Mouse (Mus musculus): ENCODE data around the gene Foxf1.

Foxf1 gene

GRCm38 (mm10) chr8:121082218-121083092, 1.7 kb upstream of the Foxf1 start:
- DNase-seq (ENCODE audit: low read depth, low spot score): peak; percentile 63

DNA sequence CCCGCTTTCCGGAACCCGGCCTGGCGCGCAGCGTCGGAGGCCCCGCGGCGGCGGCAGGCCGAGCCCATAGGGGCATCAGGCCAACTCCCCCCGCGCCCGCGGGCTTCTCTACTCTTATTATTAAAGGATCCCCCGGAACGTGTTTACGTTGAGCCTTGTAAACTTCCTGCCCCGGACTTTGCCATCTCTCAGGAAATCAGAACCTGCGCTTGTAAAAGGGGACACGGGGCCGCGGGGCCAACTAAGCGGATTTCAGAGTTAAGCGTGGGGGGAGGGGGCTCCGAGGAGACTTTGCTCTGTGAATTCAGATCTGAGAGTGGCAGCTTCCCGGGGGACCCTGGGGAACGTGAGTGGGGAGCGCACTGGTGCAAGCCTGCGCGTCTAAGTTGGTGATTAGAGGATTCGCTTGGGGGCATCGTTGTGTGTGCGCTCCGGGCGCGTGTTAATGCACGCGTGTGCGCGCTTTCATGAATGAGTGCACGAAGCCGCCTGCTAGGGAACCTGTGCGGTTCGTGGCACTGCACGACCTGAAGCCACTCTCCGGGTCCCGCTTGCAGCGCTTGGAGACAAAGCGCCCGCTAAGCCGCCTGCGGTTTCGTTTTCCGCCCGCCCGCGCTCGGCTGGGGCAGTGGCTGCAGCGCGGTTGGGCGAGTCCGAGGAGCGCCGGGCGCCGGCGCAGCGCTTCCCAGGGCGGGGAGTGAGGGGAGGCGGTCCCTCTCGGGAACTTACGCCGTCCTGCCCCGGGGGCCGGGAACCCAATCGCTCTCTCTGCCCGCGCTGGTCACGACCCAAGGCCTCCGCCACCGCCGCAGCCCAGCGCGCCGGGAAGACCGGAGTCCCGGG, 872 bp upstream of the Foxf1 start:
- DNase-seq (ENCODE audit: low read depth, low spot score): peak; percentile 90

DNA sequence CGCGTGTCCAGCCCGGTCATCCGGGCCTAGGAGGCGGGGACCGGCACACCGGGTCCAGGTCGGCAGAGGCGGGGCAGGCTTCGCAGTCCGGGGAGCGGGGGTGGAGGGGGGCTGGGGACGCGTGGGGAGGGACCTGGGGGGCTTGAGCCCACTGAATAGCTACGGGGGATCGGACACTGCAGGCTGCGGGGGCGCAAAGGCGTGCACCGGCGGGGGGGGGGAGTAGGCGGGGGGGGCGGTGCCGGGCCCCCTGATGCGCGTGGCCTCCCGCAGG, 313 bp upstream of the Foxf1 start:
- DNase-seq (ENCODE audit: low read depth, low spot score): no peak

GRCm38 (mm10) chr8:121085011-121085410, 825 bp downstream of the Foxf1 start:
- DNase-seq (ENCODE audit: low read depth, low spot score): no peak

DNA sequence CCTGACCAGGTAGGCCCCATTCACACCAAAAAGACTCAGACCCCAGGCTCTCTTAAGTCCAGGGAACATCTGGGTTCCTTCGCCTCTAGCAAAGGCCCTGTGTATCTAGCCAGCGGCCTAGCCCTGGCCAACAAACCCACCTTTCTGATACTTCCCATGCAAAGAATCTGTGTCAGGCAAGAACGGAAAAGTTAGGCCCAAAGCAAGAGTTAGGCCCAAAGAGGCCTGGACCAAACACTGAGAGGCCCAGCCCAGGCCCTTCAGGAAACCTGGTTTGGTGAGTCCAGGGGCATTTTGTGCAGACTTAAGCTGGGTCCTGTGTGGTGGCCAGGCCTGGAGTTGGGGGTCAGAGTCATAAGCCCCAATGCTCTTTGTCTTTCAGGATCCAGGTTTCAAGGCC, 1.4 kb downstream of the Foxf1 start:
- DNase-seq (ENCODE audit: low read depth, low spot score): no peak

DNA sequence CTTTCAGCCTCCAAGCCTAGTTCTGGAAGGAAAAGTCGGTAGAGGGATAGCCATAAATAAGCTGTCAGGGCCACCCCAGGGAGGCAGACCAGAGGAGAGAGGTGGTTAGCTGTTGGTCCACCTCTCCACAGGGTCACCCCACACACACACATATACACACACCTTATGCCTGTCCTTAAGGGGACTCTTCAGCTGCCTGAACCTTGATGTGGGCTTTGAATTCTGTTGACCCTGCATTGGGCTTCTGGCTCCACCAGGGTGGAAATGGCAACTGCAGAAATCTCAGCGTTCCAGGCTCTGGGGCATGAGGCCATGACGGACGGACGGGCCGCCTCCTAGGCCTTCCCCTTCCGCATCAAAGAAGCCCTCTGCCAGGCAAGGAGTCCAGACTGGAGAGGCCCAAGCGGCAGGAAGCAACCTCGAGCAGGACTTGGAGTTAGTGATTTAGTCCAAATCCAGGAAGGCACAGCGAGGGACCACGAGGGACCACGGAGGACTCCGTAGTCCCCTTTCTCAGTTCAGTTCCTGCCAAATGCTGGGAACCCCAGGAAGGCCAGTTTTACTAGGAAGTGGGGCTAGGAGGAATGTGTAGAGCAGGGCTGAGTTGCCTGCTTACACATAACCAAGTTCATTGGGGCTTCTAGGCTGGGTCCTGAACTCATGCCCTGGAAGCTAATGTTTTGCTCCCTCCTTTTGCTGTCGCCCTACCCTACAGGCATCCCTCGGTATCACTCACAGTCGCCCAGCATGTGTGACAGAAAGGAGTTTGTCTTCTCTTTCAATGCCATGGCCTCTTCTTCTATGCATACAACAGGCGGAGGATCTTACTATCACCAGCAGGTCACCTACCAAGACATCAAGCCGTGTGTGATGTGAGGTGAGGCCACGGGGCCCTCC, 2.1 kb downstream of the Foxf1 start:
- no peak for DNase-seq (ENCODE audit: low read depth, low spot score)

- DNase-seq (ENCODE audit: low read depth, low spot score): no peak
Observed at GRCm38 (mm10) chr8:121088281-121088680, 4.1 kb downstream of the Foxf1 start.

- DNase-seq (ENCODE audit: low read depth, low spot score): no peak
Observed at GRCm38 (mm10) chr8:121088871-121089630, 4.9 kb downstream of the Foxf1 start.

GRCm38 (mm10) chr8:121089631-121090380, 5.6 kb downstream of the Foxf1 start:
- no peak for DNase-seq (ENCODE audit: low read depth, low spot score)

DNA sequence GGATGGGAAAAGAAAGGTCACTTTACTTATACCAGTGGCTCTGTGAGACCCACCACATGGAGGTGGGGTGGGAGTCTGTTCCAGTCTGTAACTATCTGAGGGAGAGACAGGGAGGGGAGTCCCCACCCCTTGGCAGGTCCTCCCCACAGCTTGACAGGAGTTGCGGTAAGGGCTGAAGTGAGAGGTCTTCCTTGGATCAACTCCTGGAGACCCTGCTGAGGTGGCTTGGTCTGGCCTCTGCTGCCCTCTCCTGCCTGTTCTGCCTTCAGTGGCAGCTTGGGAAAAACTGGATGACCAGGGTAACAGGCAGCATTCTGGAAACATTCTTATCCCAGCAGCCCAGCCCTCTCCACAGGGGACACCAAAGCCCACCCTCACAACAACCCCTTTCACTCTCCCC, 6.5 kb downstream of the Foxf1 start:
- no peak for DNase-seq (ENCODE audit: low read depth, low spot score)

GRCm38 (mm10) chr8:121092141-121092540, 8.0 kb downstream of the Foxf1 start:
- no peak for DNase-seq (ENCODE audit: low read depth, low spot score)

DNA sequence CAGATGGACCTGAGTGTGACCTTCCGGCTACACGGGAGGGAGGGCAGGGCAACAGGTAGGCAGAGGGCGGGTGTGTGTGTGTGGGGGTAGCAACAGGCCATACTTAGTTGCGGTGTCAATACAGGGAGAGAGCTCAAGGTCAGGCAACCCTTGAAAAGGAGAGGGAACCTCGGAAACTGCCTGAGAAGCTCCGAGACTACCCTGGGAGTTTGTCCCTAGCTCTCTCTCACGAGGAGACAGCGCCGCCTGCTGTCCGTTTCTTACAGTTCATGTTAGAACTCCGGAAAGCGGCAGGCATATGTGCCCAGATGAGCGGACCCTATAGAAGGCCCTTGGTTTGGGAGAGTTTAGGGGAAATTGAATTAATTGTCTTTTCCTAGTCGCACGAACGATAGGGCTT, 8.4 kb downstream of the Foxf1 start:
- DNase-seq (ENCODE audit: low read depth, low spot score): peak; percentile 90

DNA sequence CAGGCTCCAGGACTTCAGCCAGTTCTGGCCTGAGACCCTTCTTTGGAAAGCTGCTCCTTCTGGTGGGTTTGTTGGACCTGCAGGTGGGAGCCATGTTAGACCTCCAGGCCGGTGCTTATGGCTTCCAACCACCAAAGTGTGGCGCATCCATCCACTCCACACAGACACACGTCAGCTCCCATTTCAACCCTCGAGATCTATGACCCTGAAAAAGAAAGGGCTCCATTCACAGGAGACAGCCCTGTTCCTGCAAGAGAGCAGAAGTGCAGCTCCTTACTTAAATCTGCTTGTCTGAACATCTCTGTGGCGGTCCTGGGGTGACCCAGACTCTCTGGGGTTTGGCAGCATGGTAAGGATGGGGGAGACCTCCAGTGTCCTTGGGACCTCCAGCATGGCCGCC, 9.3 kb downstream of the Foxf1 start:
- no peak for DNase-seq (ENCODE audit: low read depth, low spot score)

- DNase-seq (ENCODE audit: low read depth, low spot score): peak; percentile 87
Observed at GRCm38 (mm10) chr8:121104049-121104818, 20.0 kb downstream of the Foxf1 start.

DNA sequence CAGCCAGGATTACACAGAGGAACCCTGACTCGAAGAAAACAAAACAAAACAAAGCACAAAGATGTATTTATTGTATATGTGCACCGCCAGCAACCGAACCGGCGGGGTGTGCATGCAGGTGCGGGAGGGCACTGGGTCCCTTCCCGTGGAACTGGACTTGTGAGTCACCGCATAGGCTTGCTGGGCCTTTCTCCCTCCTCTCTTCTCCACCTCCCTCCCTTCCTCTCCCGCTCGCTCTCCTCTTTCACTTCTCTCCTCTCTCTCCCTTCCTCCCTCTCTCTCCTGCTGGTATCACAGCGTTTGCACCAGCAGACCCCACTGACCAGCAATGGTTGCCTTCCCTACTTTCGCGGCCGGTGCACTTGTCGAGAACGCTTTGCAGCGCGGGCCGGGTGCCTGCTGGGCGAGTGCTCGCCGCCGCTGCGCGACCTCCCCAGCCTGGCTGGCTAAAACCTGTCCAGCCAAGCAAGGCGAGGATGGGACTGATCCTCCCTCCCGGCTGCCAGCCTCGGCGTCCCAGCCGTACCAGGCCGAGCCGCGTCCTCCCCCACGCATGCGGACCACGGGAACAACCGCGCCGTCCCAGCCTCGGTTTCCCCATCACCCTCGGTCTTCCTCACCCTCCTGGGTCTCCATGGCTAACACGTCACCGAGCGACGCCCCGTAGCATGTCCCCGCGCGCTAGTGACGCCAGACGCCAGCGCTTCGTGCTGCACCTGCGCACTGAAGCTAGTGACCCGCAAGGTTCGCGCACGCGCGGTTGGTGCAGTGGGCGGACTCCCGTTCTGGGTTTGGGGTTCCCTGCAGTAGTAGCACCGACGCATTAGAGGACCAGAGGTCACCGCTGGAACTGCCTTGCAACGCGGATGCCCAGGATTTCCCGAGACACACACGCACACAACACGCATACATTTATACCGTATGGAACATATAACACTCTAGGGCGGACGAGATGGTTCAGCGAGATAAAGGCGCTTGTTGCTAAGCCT, 23.8 kb downstream of the Foxf1 start, which contains the start of gene Mthfsd:
Gene Mthfsd (minus strand): TSS at position 725 of the 989 bp plus-strand sequence.
- DNase-seq (ENCODE audit: low read depth, low spot score): peak; percentile 99

GRCm38 (mm10) chr8:121108657-121109056, 24.5 kb downstream of the Foxf1 start:
- DNase-seq (ENCODE audit: low read depth, low spot score): no peak

- no peak for DNase-seq (ENCODE audit: low read depth, low spot score)
Observed at GRCm38 (mm10) chr8:121111145-121111907, 27.1 kb downstream of the Foxf1 start.

DNA sequence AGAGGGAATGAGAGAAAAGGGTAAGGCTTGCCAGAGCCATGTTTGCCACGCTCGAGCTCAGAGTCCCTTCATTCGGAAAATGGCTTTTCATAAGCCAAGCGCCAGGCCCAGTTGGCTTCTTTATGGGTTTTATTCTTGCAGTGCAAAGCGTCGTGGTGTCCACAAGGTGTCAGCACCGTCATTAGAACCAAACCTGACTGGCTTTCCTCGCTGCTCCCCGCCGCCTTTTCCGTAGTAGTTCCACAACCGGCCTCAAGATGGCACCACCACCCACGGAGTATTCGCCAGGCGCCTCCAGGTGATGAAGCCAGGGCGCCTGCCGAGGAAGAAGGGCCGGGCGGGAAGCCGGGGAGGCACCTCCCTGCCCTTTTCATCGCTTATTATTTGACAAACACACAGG, 29.1 kb downstream of the Foxf1 start:
- DNase-seq (ENCODE audit: low read depth, low spot score): peak; percentile 96
